Mouse (Mus musculus) embryonic fibroblast, embryonic 13.5 days (primary cell): ENCODE data around the gene E130114P18Rik.

Source experiments
- CTCF ChIP-seq: IDR thresholded peaks from 2 replicates; pipeline ENCODE4 v1.5.1; 2011; ENCODE audit warnings: mild to moderate bottlenecking, control low read depth, low read length, moderate library complexity, borderline replicate concordance; ENCODE audit not compliant: insufficient read depth
- POLR2A ChIP-seq: IDR thresholded peaks from 2 replicates; pipeline ENCODE4 v1.6.1; 2011; ENCODE audit warnings: low read depth, mild to moderate bottlenecking, control low read depth, low read length, moderate library complexity

DNA sequence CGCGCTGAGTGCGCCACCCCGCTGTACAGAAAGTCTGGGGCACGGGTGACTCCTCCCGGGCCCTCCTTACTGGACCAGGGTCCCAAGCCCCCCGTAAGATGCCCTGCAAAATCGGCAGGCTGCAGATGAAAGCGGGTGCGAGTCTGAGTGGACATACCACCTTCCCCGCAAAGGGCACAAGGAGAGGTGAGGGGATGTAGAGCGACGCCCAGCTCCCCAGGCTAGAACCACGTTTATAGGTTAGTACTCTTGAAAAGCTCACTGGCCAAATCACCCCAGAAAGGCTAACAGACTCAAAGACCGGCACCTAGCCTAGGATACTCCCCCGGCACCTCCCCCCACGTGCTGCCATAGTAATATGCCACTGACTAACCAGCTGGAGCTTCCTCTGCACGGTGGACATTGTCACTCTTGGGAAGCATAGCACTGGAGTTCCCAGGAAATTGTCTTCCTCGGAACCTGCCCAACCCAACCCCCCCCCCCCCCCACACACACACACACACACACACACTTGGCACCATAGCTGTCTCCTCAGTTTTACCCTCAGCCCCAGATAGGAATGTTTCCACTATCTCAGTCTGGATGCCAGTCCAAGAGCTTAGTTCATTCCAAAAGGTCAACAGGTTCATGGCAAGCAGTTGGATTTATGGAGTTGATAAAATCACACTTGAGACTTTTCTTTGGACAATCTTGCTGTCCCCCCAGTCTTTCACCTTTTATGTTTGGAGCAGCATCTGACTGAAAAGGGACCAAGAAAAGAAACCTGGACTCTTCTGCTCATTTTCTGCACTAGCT lies 31.6 kb downstream of the E130114P18Rik start:
- TF ChIP-seq POLR2A, result no peak
- no peak for TF ChIP-seq CTCF
